Mouse (Mus musculus) cerebellum, adult 11-12 months (tissue): ENCODE results near the gene Olfr1058.
"Not testable (repeated sequence)": the region's sequence is repeated elsewhere in the genome, so short reads cannot be mapped to it uniquely, and the experiment has no call there.

Experiments
- DNase-seq: peaks from one replicate; pipeline ENCODE4 v3.0.0; 2022

Olfr1058 gene

GRCm38 (mm10) chr2:86388461-86388860, at the start of gene Olfr1058:
Gene Olfr1058 (minus strand): TSS chr2:86388561.
- DNase-seq, result not testable (repeated sequence)

- not testable (repeated sequence) for DNase-seq
Observed at GRCm38 (mm10) chr2:86428511-86428910, 40.1 kb upstream of the Olfr1058 start.

GRCm38 (mm10) chr2:86426649-86427048, 38.3 kb upstream of the Olfr1058 start, which contains the start of gene Olfr1062:
Gene Olfr1062 (minus strand): TSS chr2:86426749.
- not testable (repeated sequence) for DNase-seq

GRCm38 (mm10) chr2:86413950-86414349, 25.6 kb upstream of the Olfr1058 start, which contains the start of gene Olfr1061:
Gene Olfr1061 (minus strand): TSS chr2:86414050.
- no peak for DNase-seq

GRCm38 (mm10) chr2:86395114-86395513, 6.8 kb upstream of the Olfr1058 start:
- DNase-seq, result no peak

GRCm38 (mm10) chr2:86378293-86378692, 10.1 kb downstream of the Olfr1058 start, which contains the start of gene Olfr1057:
Gene Olfr1057 (minus strand): TSS chr2:86378393.
- no peak for DNase-seq

- not testable (repeated sequence) for DNase-seq
Observed at GRCm38 (mm10) chr2:86366342-86366741, 22.0 kb downstream of the Olfr1058 start.

- no peak for DNase-seq
Observed at GRCm38 (mm10) chr2:86362369-86362768, 26.0 kb downstream of the Olfr1058 start, which contains the start of gene Olfr1056. Gene Olfr1056 (minus strand): TSS chr2:86362469.

- DNase-seq, result not testable (repeated sequence)
Observed at GRCm38 (mm10) chr2:86351751-86352150, 36.6 kb downstream of the Olfr1058 start.

- no peak for DNase-seq
Observed at GRCm38 (mm10) chr2:86350184-86350583, 38.2 kb downstream of the Olfr1058 start, which contains the start of gene Olfr1055. Gene Olfr1055 (minus strand): TSS chr2:86350284.

GRCm38 (mm10) chr2:86335333-86335732, 53.0 kb downstream of the Olfr1058 start, which contains the start of gene Olfr1054:
Gene Olfr1054 (minus strand): TSS chr2:86335433.
- DNase-seq, result no peak
